Mouse (Mus musculus): ENCODE measurements at regions not wholly inside any gene's neighbourhood (a gene's known extent, or its start where the extent isn't known, plus 50 kb on each side); places are given as distances from the start of the nearest gene placed in this dataset.
A peak's percentile ranks its signal among the peaks of the same experiment; 100 is the strongest.
"Not testable (repeated sequence)": the region's sequence is repeated elsewhere in the genome, so short reads cannot be mapped to it uniquely, and the experiment has no call there.

GRCm38 (mm10) chr3:117265790-117266189, 94.9 kb downstream of the Plppr4 start:
- WGBS: 94% methylated on average over 9 of the region's 9 CpGs
- H3K9me3 ChIP-seq: no peaks in the 10 kb centered on the region
- DNase-seq (ENCODE audit: low spot score): no peak
- H3K36me3 ChIP-seq (replicated peaks): no peaks in the 10 kb centered on the region
- H3K27ac ChIP-seq (replicated peaks): no peak overlapping the region
- no peaks in the 10 kb centered on the region for H3K4me1 ChIP-seq
- H3K27me3 ChIP-seq (replicated peaks; ENCODE audit: low read depth, poor library complexity, severe bottlenecking): no peaks in the 10 kb centered on the region
- no peak overlapping the region for H3K4me3 ChIP-seq

GRCm38 (mm10) chr3:117247833-117248232, 112.8 kb downstream of the Plppr4 start:
- H3K4me3 ChIP-seq: no peak overlapping the region
- no peaks in the 10 kb centered on the region for H3K36me3 ChIP-seq (replicated peaks)
- H3K9me3 ChIP-seq: no peaks in the 10 kb centered on the region
- H3K27me3 ChIP-seq (replicated peaks; ENCODE audit: low read depth, poor library complexity, severe bottlenecking): no peaks in the 10 kb centered on the region
- DNase-seq (ENCODE audit: low spot score): no peak
- H3K27ac ChIP-seq (replicated peaks): no peak overlapping the region
- H3K4me1 ChIP-seq: no peaks in the 10 kb centered on the region

GRCm38 (mm10) chr3:117241810-117242209, 118.9 kb downstream of the Plppr4 start:
- Histone ChIP-seq H3K4me3 (no peak overlapping the region), H3K4me1 (no peaks in the 10 kb centered on the region), H3K36me3 (replicated peaks) (no peaks in the 10 kb centered on the region), H3K9me3 (0 out of 2 replicates have a peak, but pooled peaks cover 4% of the 10 kb centered on the region), H3K27ac (replicated peaks) (no peak overlapping the region), H3K27me3 (replicated peaks; ENCODE audit: low read depth, poor library complexity, severe bottlenecking) (no peaks in the 10 kb centered on the region)
- no peak for DNase-seq (ENCODE audit: low spot score)
- 92% methylated on average over 6 of the region's 6 CpGs for WGBS

DNA sequence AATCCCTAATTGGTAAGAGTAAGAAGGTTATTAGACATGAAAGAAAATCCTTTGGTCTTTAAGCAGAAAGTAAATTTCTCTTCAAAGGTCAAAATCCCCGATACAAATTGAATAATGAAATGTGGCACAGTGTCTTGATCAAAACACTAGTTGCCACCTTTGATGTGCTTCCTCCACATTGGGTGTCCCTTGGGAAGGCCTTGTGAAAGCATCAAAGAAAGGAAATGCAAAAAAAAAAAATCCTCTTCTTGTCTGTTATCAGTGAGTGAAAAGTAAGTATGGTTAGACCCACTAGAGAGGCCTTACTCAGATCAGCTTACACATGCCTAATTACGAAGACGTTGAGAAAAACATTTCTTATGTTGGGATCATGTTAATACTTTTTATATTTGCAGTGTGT, 134.1 kb downstream of the Plppr4 start:
- Histone ChIP-seq H3K4me3 (no peak overlapping the region), H3K36me3 (replicated peaks) (no peaks in the 10 kb centered on the region), H3K9me3 (no peaks in the 10 kb centered on the region), H3K27me3 (replicated peaks; ENCODE audit: low read depth, poor library complexity, severe bottlenecking) (no peaks in the 10 kb centered on the region), H3K4me1 (no peaks in the 10 kb centered on the region), H3K27ac (replicated peaks) (no peak overlapping the region)
- DNase-seq (ENCODE audit: low spot score): no peak
- 78% methylated on average over 3 of the region's 3 CpGs for WGBS

GRCm38 (mm10) chr3:117225041-117225440, 135.6 kb downstream of the Plppr4 start:
- WGBS: 86% methylated on average over 2 of the region's 2 CpGs
- H3K9me3 ChIP-seq: no peaks in the 10 kb centered on the region
- H3K27me3 ChIP-seq (replicated peaks; ENCODE audit: low read depth, poor library complexity, severe bottlenecking): no peaks in the 10 kb centered on the region
- no peaks in the 10 kb centered on the region for H3K36me3 ChIP-seq (replicated peaks)
- H3K4me3 ChIP-seq: no peak overlapping the region
- DNase-seq (ENCODE audit: low spot score): no peak
- H3K27ac ChIP-seq (replicated peaks): no peak overlapping the region
- no peaks in the 10 kb centered on the region for H3K4me1 ChIP-seq

- H3K36me3 ChIP-seq (replicated peaks): no peaks in the 10 kb centered on the region
- H3K4me3 ChIP-seq: no peak overlapping the region
- DNase-seq (ENCODE audit: low spot score): no peak
- H3K4me1 ChIP-seq: no peaks in the 10 kb centered on the region
- no peaks in the 10 kb centered on the region for H3K9me3 ChIP-seq
- no peak overlapping the region for H3K27ac ChIP-seq (replicated peaks)
- H3K27me3 ChIP-seq (replicated peaks; ENCODE audit: low read depth, poor library complexity, severe bottlenecking): no peaks in the 10 kb centered on the region
- WGBS: 76% methylated on average over 1 of the region's 1 CpGs
Observed at GRCm38 (mm10) chr3:117217952-117218351, 142.7 kb downstream of the Plppr4 start.

- no peak for DNase-seq (ENCODE audit: low spot score)
- Histone ChIP-seq H3K27me3 (replicated peaks; ENCODE audit: low read depth, poor library complexity, severe bottlenecking) (no peaks in the 10 kb centered on the region), H3K27ac (replicated peaks) (no peak overlapping the region), H3K4me3 (no peak overlapping the region), H3K9me3 (no peaks in the 10 kb centered on the region), H3K4me1 (no peaks in the 10 kb centered on the region), H3K36me3 (replicated peaks) (no peaks in the 10 kb centered on the region)
- WGBS: 77% methylated on average over 1 of the region's 1 CpGs
Observed at GRCm38 (mm10) chr3:117191903-117192302, 168.8 kb downstream of the Plppr4 start.

GRCm38 (mm10) chr3:117188782-117189500, 171.7 kb downstream of the Plppr4 start:
- Histone ChIP-seq H3K36me3 (replicated peaks) (no peaks in the 10 kb centered on the region), H3K27ac (replicated peaks) (no peak overlapping the region), H3K27me3 (replicated peaks; ENCODE audit: low read depth, poor library complexity, severe bottlenecking) (no peaks in the 10 kb centered on the region), H3K4me3 (no peak overlapping the region), H3K9me3 (no peaks in the 10 kb centered on the region), H3K4me1 (no peaks in the 10 kb centered on the region)
- WGBS: 63% methylated on average over 3 of the region's 3 CpGs
- DNase-seq (ENCODE audit: low spot score): no peak

GRCm38 (mm10) chr3:117183654-117184184, 177.0 kb downstream of the Plppr4 start:
- no peaks in the 10 kb centered on the region for H3K36me3 ChIP-seq (replicated peaks)
- no peaks in the 10 kb centered on the region for H3K27me3 ChIP-seq (replicated peaks; ENCODE audit: low read depth, poor library complexity, severe bottlenecking)
- no peak overlapping the region for H3K4me3 ChIP-seq
- H3K4me1 ChIP-seq: no peaks in the 10 kb centered on the region
- WGBS: 96% methylated on average over 4 of the region's 4 CpGs
- no peak for DNase-seq (ENCODE audit: low spot score)
- H3K9me3 ChIP-seq: no peaks in the 10 kb centered on the region
- no peak overlapping the region for H3K27ac ChIP-seq (replicated peaks)

GRCm38 (mm10) chr3:117169740-117170139, 190.9 kb downstream of the Plppr4 start:
- Histone ChIP-seq H3K27ac (replicated peaks) (no peak overlapping the region), H3K36me3 (replicated peaks) (no peaks in the 10 kb centered on the region), H3K4me3 (no peak overlapping the region), H3K27me3 (replicated peaks; ENCODE audit: low read depth, poor library complexity, severe bottlenecking) (no peaks in the 10 kb centered on the region), H3K9me3 (no peaks in the 10 kb centered on the region), H3K4me1 (no peaks in the 10 kb centered on the region)
- 84% methylated on average over 2 of the region's 2 CpGs for WGBS
- DNase-seq (ENCODE audit: low spot score): no peak

DNA sequence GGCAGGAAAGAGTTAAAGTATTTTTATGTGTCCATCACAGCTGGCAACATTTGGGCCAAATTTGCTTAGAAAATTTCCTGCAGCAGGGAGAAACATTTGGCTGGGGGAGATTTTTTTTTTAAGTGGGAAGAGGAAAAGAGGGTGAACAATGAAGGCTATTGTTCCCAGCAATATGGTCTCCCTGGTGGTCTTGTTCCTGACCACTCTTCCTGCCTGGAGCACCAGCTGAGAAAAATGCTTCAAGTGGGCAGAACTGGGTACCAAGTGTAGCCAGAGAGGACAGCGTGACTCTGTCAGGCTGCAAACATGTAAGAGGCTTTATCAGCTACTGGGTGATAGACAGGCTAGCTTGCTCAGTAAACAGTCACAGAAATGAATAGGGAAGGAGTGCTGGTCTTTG, 194.3 kb upstream of the Palmd start:
- no peak overlapping the region for H3K4me3 ChIP-seq
- H3K27ac ChIP-seq (replicated peaks): peak overlapping the region; percentile 68
- DNase-seq (ENCODE audit: low spot score): peak; percentile 19
- H3K9me3 ChIP-seq: no peaks in the 10 kb centered on the region
- peaks cover 19% of the 10 kb centered on the region for H3K4me1 ChIP-seq
- no peaks in the 10 kb centered on the region for H3K27me3 ChIP-seq (replicated peaks; ENCODE audit: low read depth, poor library complexity, severe bottlenecking)
- 25% methylated on average over 1 of the region's 1 CpGs for WGBS
- no peaks in the 10 kb centered on the region for H3K36me3 ChIP-seq (replicated peaks)

- 93% methylated on average over 3 of the region's 3 CpGs for WGBS
Observed at GRCm38 (mm10) chr3:117160689-117161088, 191.9 kb upstream of the Palmd start.

DNA sequence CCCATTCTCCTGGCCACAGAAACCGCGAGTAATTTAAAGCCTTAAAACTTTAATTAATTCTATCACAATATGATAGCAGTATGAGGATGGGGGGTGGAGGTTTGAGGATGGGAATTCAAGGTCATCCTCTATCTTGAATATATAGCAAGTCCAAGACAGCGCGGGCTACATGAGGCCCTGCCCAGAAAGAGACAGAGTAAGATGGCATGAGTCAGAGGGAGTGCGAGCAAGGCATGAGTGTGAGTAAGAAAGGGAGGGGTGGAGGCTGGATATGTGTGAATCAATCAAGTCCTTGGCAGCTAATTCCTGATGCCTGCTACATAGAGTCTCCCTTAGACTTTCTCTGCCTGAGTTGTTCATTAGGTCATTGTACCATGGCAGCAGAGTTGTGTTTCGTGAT, 186.5 kb upstream of the Palmd start:
- H3K9me3 ChIP-seq: no peaks in the 10 kb centered on the region
- no peaks in the 10 kb centered on the region for H3K4me1 ChIP-seq
- DNase-seq (ENCODE audit: low spot score): no peak
- WGBS: 91% methylated on average over 6 of the region's 6 CpGs
- H3K27ac ChIP-seq (replicated peaks): no peak overlapping the region
- no peaks in the 10 kb centered on the region for H3K27me3 ChIP-seq (replicated peaks; ENCODE audit: low read depth, poor library complexity, severe bottlenecking)
- H3K36me3 ChIP-seq (replicated peaks): no peaks in the 10 kb centered on the region
- no peak overlapping the region for H3K4me3 ChIP-seq

More at GRCm38 (mm10) chr3:117160689-117161088, 191.9 kb upstream of the Palmd start:
- H3K27ac ChIP-seq (replicated peaks); H3K9me3 ChIP-seq; H3K27me3 ChIP-seq (replicated peaks; ENCODE audit: low read depth, poor library complexity, severe bottlenecking); H3K4me3 ChIP-seq; H3K36me3 ChIP-seq (replicated peaks); DNase-seq (ENCODE audit: low spot score): not testable (repeated sequence)
- H3K4me1 ChIP-seq: peaks cover 19% of the 10 kb centered on the region

Data from embryonic facial prominence, embryonic 10.5 days (tissue).